Mouse (Mus musculus) fat pad, adult 2 months (tissue): ENCODE results near the gene Mbd3l1.

ENCODE experiments used
- DNase-seq: peaks from one replicate; pipeline ENCODE4 v3.0.0-alpha.2; 2011; ENCODE audit warnings: low read depth, low spot score; ENCODE audit errors: extremely low read depth

Mbd3l1 gene

DNA sequence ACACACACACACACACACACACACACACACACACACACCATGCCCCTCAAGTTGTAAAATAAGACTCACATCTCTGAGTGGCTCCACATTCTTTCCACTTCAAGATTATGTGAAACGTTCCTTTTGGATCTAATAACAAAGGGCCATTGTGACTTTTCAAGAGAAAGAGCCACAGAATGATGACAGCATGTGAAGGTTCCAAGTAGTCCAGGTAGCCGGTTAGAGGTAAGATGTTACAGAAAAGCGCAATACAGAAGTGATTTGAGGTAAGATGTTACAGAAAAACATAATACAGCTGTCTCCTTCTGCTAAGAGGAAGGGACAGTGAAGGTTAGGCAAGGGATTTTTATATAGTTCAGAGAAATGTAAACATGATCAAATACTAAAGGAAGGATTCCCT, at the start of gene Mbd3l1, which contains the start of gene Zfp558:
Mbd3l1 (plus strand) TSS at position 192 of the 400 bp plus-strand sequence.
Zfp558 (minus strand) TSS at position 101 of the 400 bp plus-strand sequence.
- DNase-seq = no peak

DNA sequence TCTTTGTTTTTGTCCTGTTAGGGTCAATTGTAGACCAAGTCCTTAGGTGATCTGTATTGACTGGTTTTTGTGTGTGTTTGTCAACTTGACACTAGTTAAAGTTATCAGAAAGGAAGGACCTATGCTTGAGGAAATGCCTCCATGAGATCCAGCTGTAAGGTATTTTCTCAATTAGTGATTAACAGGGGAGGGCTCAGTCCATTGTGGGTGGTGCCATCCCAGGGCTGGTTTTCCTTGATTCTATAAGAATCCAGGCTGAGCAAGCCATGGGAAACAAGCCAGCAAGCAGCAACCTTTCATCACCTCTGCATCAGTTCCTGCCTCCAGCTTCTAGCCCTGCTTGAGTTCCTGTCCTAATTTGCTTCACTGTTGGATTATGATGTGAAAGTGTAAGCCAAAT, 47.8 kb upstream of the Mbd3l1 start, which contains the start of gene Mbd3l2:
Mbd3l2 (plus strand) TSS at position 301 of the 400 bp plus-strand sequence.
- DNase-seq = no peak

DNA sequence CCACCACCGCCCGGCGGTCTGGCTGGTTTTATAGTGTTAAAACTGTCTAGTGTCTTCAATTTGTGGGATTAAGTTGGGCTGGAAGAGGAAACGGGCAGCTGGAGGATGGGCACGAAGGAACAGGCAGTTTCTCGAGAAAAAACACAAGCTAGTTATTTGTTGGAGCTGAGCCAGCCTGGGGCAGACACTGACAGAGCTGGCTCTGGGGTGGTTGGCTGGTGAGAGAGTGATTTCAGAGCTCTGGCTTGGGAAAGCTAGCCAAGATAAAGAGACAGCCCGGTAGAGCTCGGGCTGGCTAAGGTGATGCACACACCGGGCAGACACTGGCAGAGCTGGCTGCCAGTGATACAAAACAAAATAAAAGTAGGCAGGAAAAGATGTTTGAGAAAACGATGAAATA, 46.5 kb upstream of the Mbd3l1 start:
- peak; percentile 69 for DNase-seq

DNA sequence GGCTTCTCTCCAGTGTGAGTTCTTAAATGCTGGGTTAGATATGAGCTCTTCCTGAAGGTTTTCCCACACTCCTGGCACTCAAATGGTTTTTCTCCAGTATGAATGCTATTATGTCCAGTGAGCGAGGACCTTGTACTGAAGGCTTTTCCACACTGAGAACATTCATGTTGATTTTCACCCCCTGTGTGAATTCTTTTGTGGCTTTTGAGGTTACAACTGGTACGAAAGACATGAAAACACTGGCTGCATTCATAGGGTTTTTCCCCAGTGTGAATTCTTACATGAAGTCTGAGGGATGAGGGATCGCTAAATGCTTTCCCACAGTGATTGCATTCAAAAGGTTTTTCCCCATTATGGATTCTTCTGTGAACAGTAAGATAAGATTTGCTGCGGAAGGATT, 21.6 kb upstream of the Mbd3l1 start:
- DNase-seq = no peak

DNA sequence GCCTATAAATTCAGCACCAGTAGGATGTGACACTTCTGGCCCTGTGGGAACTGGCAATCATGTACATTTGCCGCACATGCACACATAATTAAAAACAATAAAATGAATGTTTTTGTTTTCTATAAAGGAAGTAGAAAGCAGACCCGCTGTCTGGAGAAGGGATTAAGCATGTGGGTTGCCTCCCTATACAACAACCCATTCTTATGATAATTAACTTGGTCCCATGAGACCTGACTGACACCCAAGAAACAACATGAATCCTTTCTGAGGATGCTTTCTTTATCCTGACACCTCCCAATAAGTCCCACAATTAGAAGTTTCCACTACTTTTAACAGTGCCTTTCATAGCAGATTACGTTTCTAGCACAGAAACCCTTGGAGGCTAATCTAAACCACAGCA, 10.8 kb upstream of the Mbd3l1 start:
- no peak for DNase-seq

DNA sequence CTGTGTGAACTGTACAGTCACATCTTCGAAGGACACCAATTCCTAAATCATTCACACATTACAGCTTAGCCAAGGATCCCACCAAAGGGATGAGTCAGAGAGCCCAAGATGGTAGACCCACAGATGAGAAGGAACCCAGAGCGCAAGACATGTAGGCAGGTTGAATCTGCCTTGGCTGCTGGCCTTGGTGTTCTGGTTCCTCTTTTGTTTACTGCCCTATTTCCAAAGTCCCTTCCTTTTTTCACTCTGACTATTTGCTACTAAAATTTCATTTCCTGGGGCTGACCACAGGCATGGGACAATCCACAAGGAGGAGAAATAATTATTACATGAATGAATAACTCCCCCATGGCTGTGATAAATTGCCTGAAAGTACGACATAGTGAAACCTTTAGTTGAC, 10.2 kb upstream of the Mbd3l1 start:
- DNase-seq = no peak

DNA sequence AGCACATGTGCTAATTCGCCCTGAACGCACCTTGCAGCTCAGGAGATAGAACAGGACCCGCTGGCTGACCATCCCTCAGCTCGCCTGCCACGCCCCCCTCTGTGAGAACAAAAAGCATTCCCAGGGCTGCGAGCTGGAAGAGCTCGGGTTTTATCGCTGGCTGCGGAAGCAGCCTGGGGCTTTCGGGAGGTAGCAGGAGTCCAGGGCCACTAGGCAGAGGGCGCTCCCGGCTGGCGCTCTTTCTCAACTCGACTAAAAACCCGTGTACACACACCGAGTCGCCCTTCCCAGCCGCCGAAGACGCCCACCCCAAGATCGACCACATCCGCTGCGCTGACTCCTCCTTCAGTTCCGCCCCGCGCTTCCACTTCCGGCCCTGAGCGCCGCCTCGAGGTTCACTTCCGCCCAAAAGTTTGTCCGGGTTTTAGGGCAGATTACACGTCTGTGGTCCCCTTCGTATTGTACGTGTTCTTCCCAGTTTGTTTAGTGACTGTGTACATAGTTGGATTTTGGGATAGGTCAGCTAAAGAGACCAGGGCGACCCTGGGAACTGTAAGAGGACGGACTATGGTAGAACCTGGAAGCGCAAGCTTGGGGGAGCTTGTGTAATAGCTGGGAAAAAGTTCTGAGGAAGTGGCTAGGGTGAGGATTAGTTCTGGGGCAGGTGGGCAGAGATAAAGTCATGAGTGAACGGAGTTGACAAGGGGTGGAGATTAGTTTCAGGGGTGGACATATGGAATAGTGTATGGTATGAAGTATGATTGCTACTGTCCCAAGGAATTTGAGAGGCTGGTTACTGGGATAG, 4.6 kb upstream of the Mbd3l1 start:
- DNase-seq = peak; percentile 13

DNA sequence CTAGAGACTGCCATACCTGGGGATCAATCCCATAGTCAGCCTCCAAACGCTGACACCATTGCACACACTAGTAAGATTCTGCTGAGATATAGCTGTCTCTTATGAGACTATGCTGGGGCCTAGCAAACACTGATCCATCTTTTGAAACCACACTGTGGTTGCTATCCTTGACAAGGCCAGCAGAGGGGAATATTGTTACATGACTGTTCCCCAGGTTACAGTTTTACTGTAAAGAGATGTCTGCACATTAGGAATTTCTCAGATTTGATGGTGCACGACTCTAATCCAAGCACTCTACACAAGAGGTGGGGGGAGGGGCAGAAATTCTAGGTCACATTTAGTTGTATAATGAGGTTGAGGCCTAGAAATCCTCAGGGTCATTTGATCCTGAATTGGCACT, 29.9 kb downstream of the Mbd3l1 start:
- DNase-seq = no peak
